Mouse (Mus musculus) embryonic facial prominence, embryonic 13.5 days (tissue): Measurements from ENCODE around the gene Slc39a7. TPM values are rescaled to one million over a fixed set of nuclear protein-coding genes. Genes with fewer than 3 reads are reported as not detected.

ENCODE experiments used
- ATAC-seq: fragments of 200-750 bp; cut with Nextera tagmentation; 2 replicates; pipeline ENCODE4 v1.8.0; 2017; ENCODE audit warnings: low read depth; ENCODE audit not compliant: insufficient number of reproducible peaks, insufficient read depth, low FRiP score, low TSS enrichment
- H3K27ac ChIP-seq: fragments of 300-500 bp; sonication (generic); 2 replicates; pipeline ENCODE4 v1.5.1; 2015; ENCODE audit warnings: moderate library complexity, mild to moderate bottlenecking, inconsistent platforms
- H3K27me3 ChIP-seq: fragments of 300-500 bp; sonication (generic); 2 replicates; pipeline ENCODE4 v1.6.1; 2015; ENCODE audit warnings: mild to moderate bottlenecking, inconsistent platforms
- H3K36me3 ChIP-seq: fragments of 300-500 bp; sonication (generic); 2 replicates; pipeline ENCODE4 v1.6.1; 2015; ENCODE audit warnings: mild to moderate bottlenecking, inconsistent platforms
- H3K4me1 ChIP-seq: fragments of 300-500 bp; sonication (generic); 2 replicates; pipeline ENCODE4 v1.6.1; 2015; ENCODE audit warnings: inconsistent platforms
- H3K4me2 ChIP-seq: fragments of 300-500 bp; sonication (generic); 2 replicates; pipeline ENCODE4 v1.6.1; 2015; ENCODE audit warnings: moderate library complexity, mild to moderate bottlenecking, inconsistent platforms
- H3K4me3 ChIP-seq: fragments of 300-500 bp; sonication (generic); 2 replicates; pipeline ENCODE4 v1.5.1; 2015; ENCODE audit warnings: mild to moderate bottlenecking, inconsistent platforms
- H3K9ac ChIP-seq: fragments of 300-500 bp; sonication (generic); 2 replicates; pipeline ENCODE4 v1.6.1; 2015; ENCODE audit warnings: mild to moderate bottlenecking, inconsistent platforms
- H3K9me3 ChIP-seq: fragments of 300-500 bp; sonication (generic); 2 replicates; pipeline ENCODE4 v1.6.1; 2016; ENCODE audit warnings: inconsistent platforms
- WGBS: fragments of 180-500 bp; shearing (Covaris S2); methylation state at CpG from one replicate; pipeline ENCODE4 v1.1.7; 2015; ENCODE audit warnings: mixed read lengths; 5-methylcytosine and 5-hydroxymethylcytosine counted together
- polyA plus RNA-seq: library from polyadenylated mRNA; unstranded; fragments of >200 nt; fragmentation: Nextera tagmentation; extraction: Ambion mirVana; gene quantifications from 2 replicates; pipeline ENCODE4 v1.2.1, GENCODE M21; 2015

Slc39a7 gene
- 201 and 212 TPM in 2 replicates for polyA plus RNA-seq

DNA sequence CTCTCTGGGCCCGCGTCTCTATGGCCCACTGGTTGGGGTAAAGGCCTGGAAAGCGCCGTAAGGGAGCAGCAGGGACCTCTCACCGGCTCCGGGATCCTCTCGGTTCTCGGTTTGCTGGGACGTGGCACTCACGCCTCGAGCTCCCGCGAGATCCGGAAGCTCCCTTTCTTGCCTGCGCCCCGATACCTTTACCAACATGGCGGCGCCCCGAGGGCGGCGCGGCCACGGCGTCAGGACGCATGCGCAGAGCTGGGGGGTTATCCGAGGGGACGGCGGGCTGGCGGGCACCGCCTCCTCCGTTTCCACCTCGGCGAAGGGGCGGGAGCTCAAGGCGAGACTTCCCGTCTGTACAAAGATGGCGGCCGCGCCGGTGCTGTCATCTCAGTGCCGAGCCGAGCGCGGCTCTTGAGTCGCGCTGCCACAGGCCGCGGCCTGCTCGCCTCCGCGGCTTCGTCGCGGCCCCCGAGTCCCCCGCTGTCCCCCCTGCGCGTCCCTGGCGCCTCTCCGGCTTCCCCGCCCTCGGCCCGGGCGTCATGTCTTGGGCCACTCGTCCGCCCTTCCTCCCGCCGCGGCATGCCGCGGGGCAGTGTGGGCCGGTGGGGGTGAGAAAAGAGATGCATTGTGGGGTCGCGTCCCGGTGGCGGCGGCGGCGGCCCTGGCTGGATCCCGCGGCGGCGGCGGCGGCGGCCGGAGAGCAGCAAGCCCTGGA, at the start of gene Slc39a7, which contains the start of gene Rxrb:
Slc39a7 (minus strand) TSS at position 218 of the 709 bp plus-strand sequence.
Rxrb (plus strand) TSS at position 348 of the 709 bp plus-strand sequence.
- H3K9ac ChIP-seq, result peak within 1 kb of the TSS; percentile 95
- H3K4me2 ChIP-seq, result peak within 1 kb of the TSS; percentile 99
- H3K9me3 ChIP-seq, result no peaks in the 10 kb centered on the region
- peak; percentile 71 for ATAC-seq
- peaks cover 53% of the 10 kb centered on the region for H3K4me1 ChIP-seq
- WGBS, result under 1% methylated on average over 87 of the region's 88 CpGs
- peak within 1 kb of the TSS; percentile 96 for H3K27ac ChIP-seq
- H3K4me3 ChIP-seq, result peak within 1 kb of the TSS; percentile 89
- no peaks in the 10 kb centered on the region for H3K27me3 ChIP-seq
- H3K36me3 ChIP-seq, result peaks cover 51% of the 10 kb centered on the region

DNA sequence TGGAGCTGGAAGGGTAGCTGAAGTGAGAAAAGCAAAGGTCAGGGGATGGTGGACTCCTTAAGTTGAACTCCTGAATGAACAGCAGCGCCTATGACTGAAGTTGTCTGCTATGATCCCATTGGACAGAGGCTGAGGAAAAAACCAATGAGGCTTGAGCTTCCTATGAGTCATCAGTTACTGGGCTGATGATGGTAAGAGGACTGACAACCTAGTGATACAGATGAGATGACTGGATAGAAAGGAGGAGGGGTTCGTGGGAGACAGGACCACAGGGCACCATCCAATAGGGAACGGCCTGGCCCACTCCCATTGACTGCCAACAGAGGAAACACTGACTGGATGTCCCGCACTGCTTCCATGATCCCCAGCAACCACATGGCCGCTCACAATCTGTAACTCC, 48.1 kb upstream of the Slc39a7 start:
- H3K4me1 ChIP-seq, result peaks cover 5% of the 10 kb centered on the region; the same call in 1 of the 2 replicates
- no peaks in the 10 kb centered on the region for H3K9me3 ChIP-seq
- no peak overlapping the region for H3K4me2 ChIP-seq
- H3K9ac ChIP-seq, result no peak overlapping the region
- peaks cover 30% of the 10 kb centered on the region for H3K27me3 ChIP-seq
- peak; percentile 73; the same call in 1 of the 2 replicates for ATAC-seq
- no peak overlapping the region for H3K27ac ChIP-seq
- H3K36me3 ChIP-seq, result no peaks in the 10 kb centered on the region
- no peak overlapping the region for H3K4me3 ChIP-seq
- WGBS, result 14% methylated on average over 5 of the region's 5 CpGs

DNA sequence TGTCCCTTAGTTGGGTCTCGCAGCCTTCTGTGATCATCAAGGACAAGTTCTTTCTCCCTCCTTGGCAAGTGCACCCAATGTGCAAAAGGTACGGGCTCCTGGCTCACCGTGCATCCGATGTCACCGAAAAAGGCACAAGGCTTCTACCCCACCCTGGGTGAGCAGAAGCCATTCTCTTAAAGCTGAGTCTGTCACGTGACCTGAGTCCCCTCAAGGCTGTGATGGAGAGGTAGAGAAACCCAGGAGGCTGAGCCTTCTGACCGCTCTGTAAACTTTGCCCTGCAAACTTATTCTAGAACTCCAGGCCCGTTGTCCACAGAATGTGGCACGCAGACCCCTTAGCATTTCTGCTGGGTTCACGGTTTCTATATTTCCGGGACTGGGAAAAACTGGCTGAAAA, 47.5 kb upstream of the Slc39a7 start:
- no peak overlapping the region for H3K4me2 ChIP-seq
- 88% methylated on average over 11 of the region's 11 CpGs for WGBS
- H3K36me3 ChIP-seq, result no peaks in the 10 kb centered on the region
- ATAC-seq, result no peak
- H3K4me1 ChIP-seq, result peaks cover 5% of the 10 kb centered on the region; the same call in 1 of the 2 replicates
- H3K27me3 ChIP-seq, result peaks cover 28% of the 10 kb centered on the region
- no peak overlapping the region for H3K4me3 ChIP-seq
- no peaks in the 10 kb centered on the region for H3K9me3 ChIP-seq
- no peak overlapping the region for H3K27ac ChIP-seq
- H3K9ac ChIP-seq, result no peak overlapping the region

DNA sequence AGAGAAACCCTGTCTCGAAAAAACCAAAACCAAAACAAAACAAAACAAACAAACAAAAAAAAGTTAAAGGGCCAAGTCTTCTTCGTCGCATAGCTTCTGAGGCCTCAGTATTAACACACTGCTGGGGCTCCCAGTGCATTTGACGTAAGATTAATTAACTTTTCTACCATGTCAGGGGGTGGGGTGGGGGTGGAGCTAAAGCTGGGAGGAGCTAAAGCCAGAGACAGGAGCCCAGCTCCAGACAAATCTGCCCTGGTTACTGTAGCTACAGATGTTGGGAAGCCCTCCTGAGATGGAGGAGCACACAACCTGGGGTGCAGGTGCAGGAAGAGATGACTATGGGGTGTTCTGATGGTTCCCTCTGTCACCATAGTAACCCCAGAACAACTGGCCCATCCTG, 46.7 kb upstream of the Slc39a7 start:
- no peak overlapping the region for H3K4me3 ChIP-seq
- H3K27ac ChIP-seq, result no peak overlapping the region
- H3K9ac ChIP-seq, result no peak overlapping the region
- ATAC-seq, result no peak
- 61% methylated on average over 4 of the region's 4 CpGs for WGBS
- peaks cover 33% of the 10 kb centered on the region for H3K27me3 ChIP-seq
- no peak overlapping the region for H3K4me2 ChIP-seq
- H3K9me3 ChIP-seq, result no peaks in the 10 kb centered on the region
- no peaks in the 10 kb centered on the region for H3K36me3 ChIP-seq
- peaks cover 3% of the 10 kb centered on the region; the same call in 1 of the 2 replicates for H3K4me1 ChIP-seq

DNA sequence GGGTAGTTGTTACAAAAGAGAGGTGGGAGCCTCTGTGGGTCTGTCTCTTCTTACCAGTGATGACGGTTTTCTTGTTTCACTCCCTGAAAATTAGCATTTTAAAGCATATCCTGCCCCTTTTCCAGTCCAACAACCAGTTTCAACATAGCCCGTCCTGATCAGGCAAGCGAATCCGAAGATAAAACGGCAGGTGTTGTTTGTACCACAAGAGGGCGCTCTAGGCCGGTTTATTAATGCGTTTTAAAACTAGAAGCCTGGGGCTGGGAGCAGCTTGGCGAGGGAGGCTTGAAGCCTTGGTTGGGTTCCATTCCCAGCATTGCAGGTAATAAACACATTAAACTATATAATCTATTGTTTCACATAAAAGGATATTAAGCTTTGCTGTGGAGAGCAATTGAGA, 46.1 kb upstream of the Slc39a7 start:
- Histone ChIP-seq H3K9me3 (no peaks in the 10 kb centered on the region), H3K36me3 (no peaks in the 10 kb centered on the region), H3K27ac (no peak overlapping the region), H3K4me2 (no peak overlapping the region), H3K9ac (no peak overlapping the region), H3K4me3 (no peak overlapping the region), H3K4me1 (no peaks in the 10 kb centered on the region), H3K27me3 (peaks cover 30% of the 10 kb centered on the region)
- WGBS, result 2% methylated on average over 9 of the region's 9 CpGs
- no peak for ATAC-seq

DNA sequence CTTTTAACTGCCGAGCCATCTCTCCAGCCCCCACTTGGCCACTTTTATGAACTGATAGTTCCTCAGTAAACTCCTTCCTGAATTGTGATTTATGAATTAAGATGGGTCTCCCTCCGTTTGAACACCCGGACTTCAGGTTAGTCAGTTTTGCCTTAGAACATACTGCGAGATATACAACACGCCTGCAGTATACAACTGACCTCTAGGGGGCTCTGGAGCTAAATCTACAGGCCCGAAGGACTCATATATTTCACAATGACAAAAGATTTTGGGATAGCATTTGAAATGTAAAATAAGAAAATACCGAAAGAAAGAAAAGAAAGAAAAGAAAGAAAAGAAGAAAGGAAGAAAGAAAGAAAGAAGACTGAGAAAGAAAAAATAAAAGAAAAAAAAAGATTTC, 43.8 kb upstream of the Slc39a7 start:
- no peak overlapping the region for H3K4me3 ChIP-seq
- WGBS, result 40% methylated on average over 7 of the region's 7 CpGs
- no peaks in the 10 kb centered on the region for H3K4me1 ChIP-seq
- H3K27me3 ChIP-seq, result peaks cover 30% of the 10 kb centered on the region
- H3K4me2 ChIP-seq, result no peak overlapping the region
- no peaks in the 10 kb centered on the region for H3K36me3 ChIP-seq
- H3K9ac ChIP-seq, result no peak overlapping the region
- ATAC-seq, result no peak
- H3K27ac ChIP-seq, result no peak overlapping the region
- no peaks in the 10 kb centered on the region for H3K9me3 ChIP-seq

DNA sequence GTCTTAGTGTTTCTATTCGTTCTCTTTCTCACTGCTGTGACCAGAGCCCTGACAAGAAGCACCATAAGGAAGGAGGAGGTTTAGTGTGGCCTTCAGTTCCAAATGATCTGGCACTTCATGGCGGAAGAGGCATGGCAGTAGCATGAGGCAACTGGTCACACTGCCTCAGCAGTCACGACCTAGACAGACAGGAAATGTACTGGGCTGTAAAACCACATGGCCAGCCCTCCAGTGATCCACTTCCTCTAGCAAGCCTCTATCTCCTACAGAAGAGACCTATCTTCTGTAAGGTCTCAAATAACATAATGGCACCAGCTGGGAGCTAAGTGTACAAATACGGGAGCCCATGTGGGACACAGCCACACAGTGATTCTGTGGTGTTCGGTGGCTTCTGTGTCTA, 40.6 kb upstream of the Slc39a7 start:
- H3K9me3 ChIP-seq, result no peaks in the 10 kb centered on the region
- WGBS, result 74% methylated on average over 5 of the region's 5 CpGs
- no peak overlapping the region for H3K4me3 ChIP-seq
- ATAC-seq, result no peak
- no peak overlapping the region for H3K9ac ChIP-seq
- H3K4me1 ChIP-seq, result no peaks in the 10 kb centered on the region
- H3K4me2 ChIP-seq, result no peak overlapping the region
- H3K27me3 ChIP-seq, result peaks cover 26% of the 10 kb centered on the region
- H3K27ac ChIP-seq, result no peak overlapping the region
- no peaks in the 10 kb centered on the region for H3K36me3 ChIP-seq

DNA sequence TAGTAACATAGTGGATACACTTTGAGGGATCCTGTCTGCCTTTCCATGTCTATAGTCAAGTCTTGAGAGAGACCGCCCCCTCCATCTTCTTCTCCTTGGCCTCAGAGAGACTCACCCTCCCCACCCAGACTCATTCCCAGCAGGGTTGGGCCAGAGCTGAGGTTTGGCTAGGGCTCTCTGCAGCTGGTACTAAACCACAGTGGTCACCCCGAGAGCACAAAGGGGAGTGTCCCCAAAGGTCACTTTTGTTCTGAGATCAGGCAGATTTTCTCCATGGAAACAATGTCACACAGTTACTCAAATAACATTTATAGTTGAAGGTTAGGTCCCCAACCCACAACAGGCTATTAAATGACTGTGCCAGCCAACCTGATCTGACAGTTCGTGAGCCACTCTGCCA, 37.4 kb upstream of the Slc39a7 start:
- Histone ChIP-seq H3K27me3 (peaks cover 6% of the 10 kb centered on the region), H3K27ac (no peak overlapping the region), H3K9ac (no peak overlapping the region), H3K9me3 (no peaks in the 10 kb centered on the region), H3K4me1 (no peaks in the 10 kb centered on the region), H3K4me3 (no peak overlapping the region), H3K36me3 (no peaks in the 10 kb centered on the region), H3K4me2 (no peak overlapping the region)
- no peak for ATAC-seq
- 48% methylated on average over 3 of the region's 3 CpGs for WGBS

DNA sequence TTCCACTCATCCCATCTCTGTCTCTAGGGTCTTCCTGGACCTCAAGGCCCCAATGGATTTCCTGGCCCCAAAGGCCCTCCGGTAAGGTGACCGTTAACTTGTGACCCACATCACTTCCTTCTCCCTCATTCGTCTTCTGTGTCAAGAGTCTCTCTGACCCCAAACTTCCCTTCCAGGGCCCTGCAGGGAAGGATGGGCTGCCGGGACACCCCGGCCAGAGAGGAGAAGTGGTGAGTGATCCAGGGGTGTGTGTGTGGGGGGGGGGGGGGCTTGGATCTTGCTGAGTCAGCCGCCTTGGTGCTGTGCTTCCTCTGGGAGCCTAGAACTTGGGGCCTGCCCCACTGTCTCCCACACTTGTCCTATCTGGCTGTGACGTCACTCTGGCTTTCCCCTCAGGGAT, 25.7 kb upstream of the Slc39a7 start:
- Histone ChIP-seq H3K36me3 (no peaks in the 10 kb centered on the region), H3K27me3 (no peaks in the 10 kb centered on the region), H3K27ac (no peak overlapping the region), H3K9ac (no peak overlapping the region), H3K4me3 (no peak overlapping the region), H3K4me2 (no peak overlapping the region), H3K4me1 (no peaks in the 10 kb centered on the region), H3K9me3 (no peaks in the 10 kb centered on the region)
- ATAC-seq, result no peak
- WGBS, result 78% methylated on average over 7 of the region's 7 CpGs

DNA sequence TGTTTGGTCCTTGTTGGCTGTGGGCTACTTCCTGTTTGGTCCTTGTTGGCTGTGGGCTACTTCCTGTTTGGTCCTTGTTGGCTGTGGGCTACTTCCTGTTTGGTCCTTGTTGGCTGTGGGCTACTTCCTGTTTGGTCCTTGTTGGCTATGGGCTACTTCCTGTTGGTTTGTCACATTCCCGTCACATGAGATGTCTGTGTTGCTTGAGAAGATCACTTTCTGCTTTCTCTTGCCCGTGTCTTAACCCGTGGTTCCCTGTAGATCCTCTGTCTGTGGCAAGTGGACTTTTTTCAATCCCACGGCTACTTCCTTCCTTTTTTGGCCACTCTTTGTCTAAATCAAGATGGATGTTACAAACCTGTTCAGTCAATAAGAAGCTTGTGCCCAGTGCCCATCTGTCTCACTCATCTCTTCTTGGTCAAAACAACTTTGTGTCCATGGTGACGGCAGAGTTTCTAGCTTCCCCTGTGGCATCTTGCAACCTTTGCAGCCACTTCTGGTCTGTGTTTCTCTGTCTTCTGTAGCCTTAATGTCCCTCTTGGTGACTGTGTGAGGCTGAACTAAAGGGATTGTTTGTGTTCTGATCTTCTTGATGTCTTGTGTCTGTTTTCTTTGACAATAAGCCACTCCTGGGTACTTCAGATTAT, 16.0 kb upstream of the Slc39a7 start:
- Histone ChIP-seq H3K4me3 (no peak overlapping the region), H3K27ac (no peak overlapping the region)
- 89% methylated on average over 5 of the region's 5 CpGs for WGBS

DNA sequence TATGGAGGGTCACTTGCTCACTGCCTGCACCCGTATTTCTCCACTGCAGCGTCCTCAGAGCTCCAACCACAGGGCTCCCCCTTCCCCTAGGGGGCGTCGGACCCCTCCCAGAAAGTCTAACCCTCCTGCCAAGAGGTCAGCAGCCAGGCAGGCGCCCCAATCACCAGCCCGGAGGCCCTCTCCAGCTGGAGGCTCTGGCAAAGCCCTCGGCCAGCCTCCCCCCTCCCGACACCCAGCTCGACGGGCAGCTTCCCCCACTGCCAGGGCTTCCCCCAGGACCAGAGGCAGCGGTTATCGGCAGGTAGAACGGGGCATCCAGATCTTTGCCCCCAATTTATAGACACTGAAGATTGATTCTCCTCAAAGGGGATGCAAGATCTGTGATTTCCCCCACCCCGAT, 14.5 kb upstream of the Slc39a7 start:
- no peak for ATAC-seq
- 80% methylated on average over 14 of the region's 14 CpGs for WGBS
- Histone ChIP-seq H3K27ac (no peak overlapping the region), H3K36me3 (no peaks in the 10 kb centered on the region), H3K4me3 (no peak overlapping the region), H3K27me3 (peaks cover 19% of the 10 kb centered on the region), H3K4me2 (no peak overlapping the region), H3K9ac (no peak overlapping the region), H3K4me1 (peaks cover 6% of the 10 kb centered on the region), H3K9me3 (0 out of 2 replicates have a peak, but pooled peaks cover 3% of the 10 kb centered on the region)

More for the DNA sequence above, 16.0 kb upstream of the Slc39a7 start:
- Histone ChIP-seq H3K4me2 (no peak overlapping the region), H3K9ac (no peak overlapping the region), H3K36me3 (no peaks in the 10 kb centered on the region), H3K4me1 (peaks cover 3% of the 10 kb centered on the region; the same call in 1 of the 2 replicates), H3K27me3 (0 out of 2 replicates have a peak, but pooled peaks cover 3% of the 10 kb centered on the region), H3K9me3 (0 out of 2 replicates have a peak, but pooled peaks cover 3% of the 10 kb centered on the region)
- ATAC-seq, result no peak
